Mouse (Mus musculus) C2C12 (cell line): ENCODE data around the gene Hsp90ab1. TPM values are rescaled to one million over a fixed set of nuclear protein-coding genes. Genes with fewer than 3 reads are reported as not detected.

Source experiments
- H3K27me3 ChIP-seq: one replicate; pipeline ENCODE4 v1.6.1; 2011; ENCODE audit not compliant: control insufficient read depth, insufficient read depth, insufficient read length
- H3K36me3 ChIP-seq: one replicate; pipeline ENCODE4 v1.6.1; 2011; ENCODE audit not compliant: control insufficient read depth, insufficient read depth
- H3K4me3 ChIP-seq: one replicate; pipeline ENCODE4 v1.5.1; 2011; ENCODE audit warnings: mild to moderate bottlenecking, control low read depth; ENCODE audit not compliant: poor library complexity, insufficient read depth, severe bottlenecking
- H3K79me2 ChIP-seq: one replicate; pipeline ENCODE4 v1.6.1; 2011; ENCODE audit not compliant: control insufficient read depth, insufficient read depth
- H3K79me3 ChIP-seq: one replicate; pipeline ENCODE4 v1.6.1; 2011; ENCODE audit warnings: low read depth, control low read depth
- H3ac ChIP-seq: one replicate; pipeline ENCODE3; 2011; ENCODE audit warnings: low read depth; ENCODE audit not compliant: control insufficient read depth, insufficient read length
- CEBPB ChIP-seq: IDR thresholded peaks from one replicate; pipeline ENCODE4 v1.6.1; 2011; ENCODE audit warnings: low read depth, mild to moderate bottlenecking, control low read depth, moderate library complexity
- CTCF ChIP-seq: IDR thresholded peaks from one replicate; pipeline ENCODE4 v1.5.1; 2011; ENCODE audit not compliant: control insufficient read depth, insufficient read depth, insufficient read length
- FOSL1 ChIP-seq: IDR thresholded peaks from one replicate; pipeline ENCODE4 v1.8.0; 2011; ENCODE audit warnings: mild to moderate bottlenecking, low read length; ENCODE audit not compliant: poor library complexity, insufficient read depth, severe bottlenecking
- MAX ChIP-seq: IDR thresholded peaks from one replicate; pipeline ENCODE4 v1.6.1; 2011; ENCODE audit warnings: mild to moderate bottlenecking, control low read depth
- MYOD1 ChIP-seq: IDR thresholded peaks from one replicate; pipeline ENCODE4 v1.6.1; 2011; ENCODE audit warnings: low read depth; ENCODE audit not compliant: control insufficient read depth, insufficient read length
- MYOG ChIP-seq: IDR thresholded peaks from one replicate; pipeline ENCODE4 v1.6.1; 2011; ENCODE audit not compliant: control insufficient read depth, insufficient read length; ENCODE audit errors: extremely low read depth
- USF1 ChIP-seq: IDR thresholded peaks from one replicate; pipeline ENCODE4 v1.6.1; 2011; ENCODE audit warnings: low read depth, mild to moderate bottlenecking, control low read depth, moderate library complexity
- polyA plus RNA-seq: library from polyadenylated mRNA; unstranded; fragments of >200 nt; fragmentation: generic; extraction: Trizol; gene quantifications from one replicate; pipeline ENCODE4 v1.2.1, GENCODE M21; 2012; ENCODE audit warnings: missing spikeins

Gene Hsp90ab1
- polyA plus RNA-seq, 1 experiment = 2,021 TPM

GRCm38 (mm10) chr17:45575123-45575897 lies 2.2 kb upstream of the Hsp90ab1 start:
- H3K79me3 ChIP-seq = peaks cover 28% of the 10 kb centered on the region
- no peak overlapping the region for H3ac ChIP-seq
- H3K36me3 ChIP-seq = peaks cover 21% of the 10 kb centered on the region
- H3K79me2 ChIP-seq = peaks cover 44% of the 10 kb centered on the region
- no peaks in the 10 kb centered on the region for H3K27me3 ChIP-seq
- H3K4me3 ChIP-seq = no peak overlapping the region
- no peak for TF ChIP-seq FOSL1
- TF ChIP-seq MAX = no peak
- no peak for TF ChIP-seq CTCF
- TF ChIP-seq MYOG = no peak
- TF ChIP-seq MYOD1 = no peak
- no peak for TF ChIP-seq CEBPB
- no peak for TF ChIP-seq USF1

GRCm38 (mm10) chr17:45574129-45574761 lies 1.2 kb upstream of the Hsp90ab1 start:
- Histone ChIP-seq H3K79me3 (peaks cover 38% of the 10 kb centered on the region), H3K4me3 (peak overlapping the region; percentile 95), H3K27me3 (no peaks in the 10 kb centered on the region), H3K36me3 (peaks cover 32% of the 10 kb centered on the region), H3ac (peak overlapping the region; percentile 78), H3K79me2 (peaks cover 55% of the 10 kb centered on the region)
- TF ChIP-seq MYOD1 = no peak
- no peak for TF ChIP-seq USF1
- no peak for TF ChIP-seq MAX
- no peak for TF ChIP-seq CTCF
- no peak for TF ChIP-seq MYOG
- no peak for TF ChIP-seq CEBPB
- TF ChIP-seq FOSL1 = no peak

DNA sequence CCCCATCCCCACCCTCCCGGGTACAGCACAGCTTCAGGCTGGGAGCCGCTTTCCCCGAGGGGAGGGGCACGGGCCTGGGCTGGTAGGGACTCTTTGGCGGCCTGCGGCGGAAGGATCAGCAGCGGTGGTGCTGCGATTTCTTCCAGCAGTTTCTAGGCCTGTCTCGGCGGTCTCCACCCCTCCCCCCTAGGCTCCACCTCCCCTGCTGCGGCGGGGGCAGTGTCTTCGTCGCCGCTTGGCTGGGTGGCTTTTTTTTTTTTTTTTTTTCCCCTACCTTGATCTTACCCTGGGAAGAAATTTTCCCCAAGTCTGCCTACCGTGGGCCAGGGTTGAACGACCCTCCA lies 681 bp upstream of the Hsp90ab1 start:
- Histone ChIP-seq H3ac (peak overlapping the region; percentile 78), H3K79me3 (peaks cover 40% of the 10 kb centered on the region)

DNA sequence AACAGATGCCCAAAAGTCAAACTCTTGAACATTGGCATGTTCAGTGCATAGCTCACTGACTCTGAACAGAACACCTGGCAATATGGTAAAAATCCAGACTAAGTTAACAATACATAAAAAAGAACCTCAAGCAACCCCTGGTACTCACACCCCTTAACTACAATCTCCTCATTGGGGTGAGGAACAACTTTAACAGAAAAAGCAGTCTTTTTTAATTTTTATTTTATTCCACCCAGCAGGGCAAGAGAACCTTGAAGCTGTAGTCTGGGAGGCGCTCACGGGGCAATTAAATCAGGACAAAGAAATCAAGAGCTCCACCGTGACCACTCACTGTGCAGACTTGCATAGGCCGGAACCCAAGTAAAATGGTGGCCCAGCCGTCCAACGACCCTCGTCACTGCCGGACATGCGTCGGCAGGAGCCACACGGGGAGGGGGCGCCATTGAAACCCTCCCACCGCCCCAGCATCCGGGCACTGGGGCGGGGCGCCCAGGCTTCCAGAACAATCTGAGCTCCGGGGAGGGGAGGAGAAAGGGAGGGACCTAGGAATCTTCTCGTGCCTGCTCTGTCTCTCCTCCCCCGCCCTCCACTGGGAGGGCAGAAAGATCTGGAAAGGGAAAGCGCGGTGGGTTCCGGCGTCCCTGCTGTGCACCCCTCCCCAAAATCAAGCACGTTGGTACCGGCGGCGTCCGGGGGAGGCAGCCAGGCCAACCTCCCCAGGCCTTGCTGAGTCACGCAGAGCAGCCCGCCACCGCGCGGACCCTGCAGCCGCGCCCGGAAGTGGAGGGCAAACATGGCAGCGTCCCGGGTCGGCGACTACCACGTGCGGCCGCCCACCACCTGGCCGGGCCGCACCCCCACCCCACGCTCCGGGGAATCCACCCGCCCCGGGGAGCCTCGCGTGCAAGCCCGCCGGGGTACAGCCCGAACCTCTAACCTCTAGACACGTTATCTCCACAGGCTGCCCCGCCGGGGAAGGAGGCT lies 676 bp downstream of the Hsp90ab1 start:
- TF ChIP-seq CTCF = peak; percentile 17
- no peak for TF ChIP-seq USF1
- peak; percentile 60 for TF ChIP-seq MAX
- no peaks in the 10 kb centered on the region for H3K27me3 ChIP-seq
- peak overlapping the region; percentile 87 for H3ac ChIP-seq
- peak overlapping the region; percentile 95 for H3K4me3 ChIP-seq
- peaks cover 44% of the 10 kb centered on the region for H3K79me3 ChIP-seq
- peaks cover 68% of the 10 kb centered on the region for H3K79me2 ChIP-seq
- H3K36me3 ChIP-seq = peaks cover 51% of the 10 kb centered on the region

More for the DNA sequence above, 681 bp upstream of the Hsp90ab1 start:
- H3K27me3 ChIP-seq = no peaks in the 10 kb centered on the region
- peaks cover 60% of the 10 kb centered on the region for H3K79me2 ChIP-seq
- H3K36me3 ChIP-seq = peaks cover 37% of the 10 kb centered on the region
- TF ChIP-seq MYOD1 = no peak
- TF ChIP-seq MAX = no peak
- TF ChIP-seq CTCF = no peak
- no peak for TF ChIP-seq CEBPB
- TF ChIP-seq USF1 = no peak
- no peak for TF ChIP-seq MYOG
- TF ChIP-seq FOSL1 = no peak
- peak overlapping the region; percentile 95 for H3K4me3 ChIP-seq

GRCm38 (mm10) chr17:45569999-45570398 lies 3.1 kb downstream of the Hsp90ab1 start:
- TF ChIP-seq MYOG (no peak), MYOD1 (no peak), CEBPB (no peak), CTCF (no peak), USF1 (no peak), FOSL1 (no peak), MAX (no peak)
- no peak overlapping the region for H3K4me3 ChIP-seq
- peaks cover 47% of the 10 kb centered on the region for H3K79me3 ChIP-seq
- peaks cover 72% of the 10 kb centered on the region for H3K36me3 ChIP-seq
- H3K79me2 ChIP-seq = peaks cover 74% of the 10 kb centered on the region
- no peaks in the 10 kb centered on the region for H3K27me3 ChIP-seq
- no peak overlapping the region for H3ac ChIP-seq
